Mouse (Mus musculus): Measurements from ENCODE around the gene Trim44. TPM values are rescaled to one million over a fixed set of nuclear protein-coding genes. Genes with fewer than 3 reads are reported as not detected.

The Trim44 gene
- total RNA-seq, 2 experiments from 2014 or later, result 27.1 to 32.2 TPM

DNA sequence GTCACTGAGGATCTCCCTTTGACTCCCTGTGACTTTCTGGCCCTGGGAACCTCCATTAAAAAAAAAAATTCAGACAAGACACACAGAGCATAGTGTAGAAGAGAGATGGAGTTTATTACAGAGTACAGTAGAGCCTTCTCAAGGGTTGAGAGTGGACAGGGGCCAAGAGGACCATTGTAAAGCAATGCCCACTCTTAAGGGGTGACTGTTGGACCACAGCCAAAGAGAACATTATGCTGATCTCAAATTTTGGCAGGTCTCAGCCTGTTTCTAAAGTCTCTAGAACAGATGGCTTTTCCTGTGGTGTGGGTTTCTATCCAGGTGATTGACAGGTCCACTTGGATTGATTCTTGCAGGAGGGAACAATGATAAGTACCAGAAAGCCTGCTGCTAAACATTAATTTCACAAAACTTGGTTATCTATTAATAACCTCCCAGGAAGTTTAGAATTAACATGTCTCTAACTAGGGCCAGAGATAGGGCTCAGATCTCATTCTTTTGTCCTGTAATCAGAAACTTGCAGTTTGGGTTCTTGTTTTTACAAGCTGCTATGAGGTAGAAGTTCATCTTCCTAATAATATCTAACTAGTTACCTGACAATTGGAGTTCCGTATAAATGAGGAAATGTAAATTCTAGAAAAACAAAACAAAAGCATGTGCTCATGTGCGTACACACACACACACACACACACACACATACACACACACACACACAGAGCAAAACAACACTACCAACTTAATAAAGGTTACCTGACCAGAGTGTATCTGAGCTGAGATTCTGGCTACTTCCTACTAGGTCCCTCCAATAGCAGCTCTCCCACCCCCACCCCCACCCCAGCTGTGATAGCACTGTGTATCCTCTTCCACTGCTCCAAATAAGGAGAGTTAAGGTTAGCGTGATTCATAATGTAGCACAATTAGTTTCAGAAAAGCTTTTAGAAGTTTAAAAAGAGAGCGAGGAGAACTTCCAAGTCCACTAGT lies 1.0 kb downstream of the Trim44 start:
- no peak for DNase-seq

DNA sequence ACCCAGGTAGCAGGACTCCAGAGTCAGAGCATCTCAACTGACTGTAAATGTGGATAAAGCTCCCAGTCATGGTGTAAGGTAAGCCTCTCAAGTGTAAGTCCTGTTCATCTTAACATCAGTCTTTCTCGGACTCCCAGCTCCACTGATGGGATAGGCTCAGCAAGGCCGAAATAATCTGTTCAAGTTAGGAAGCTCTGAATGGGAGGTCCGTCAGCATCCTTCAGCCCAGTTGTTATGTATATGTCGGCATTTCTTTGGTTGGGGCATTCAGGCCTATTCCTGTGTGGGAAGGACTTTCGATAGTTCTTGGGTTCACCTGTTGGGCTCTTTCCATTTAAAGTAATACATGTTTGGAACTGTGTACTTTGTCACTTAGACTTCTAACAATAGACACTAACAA lies 3.6 kb downstream of the Trim44 start:
- no peak for DNase-seq

DNA sequence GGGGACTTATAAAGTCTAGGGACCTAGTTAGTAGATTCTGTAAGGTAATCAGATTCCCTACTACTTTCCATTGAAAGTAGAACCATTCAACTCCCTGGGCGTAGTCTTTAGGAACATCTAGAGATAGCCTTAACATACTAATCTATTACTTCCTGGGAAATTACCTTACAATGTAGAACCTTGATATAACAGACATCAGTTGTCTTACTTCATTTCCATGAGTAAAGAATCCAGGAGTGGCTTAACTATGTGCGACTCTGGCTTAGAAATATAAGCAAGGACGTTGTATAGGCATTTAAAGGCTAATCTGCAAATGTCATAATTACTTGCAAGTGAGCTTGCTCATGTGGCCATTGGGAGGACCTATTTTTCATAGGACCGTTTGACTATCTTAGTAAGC lies 4.3 kb downstream of the Trim44 start:
- no peak for DNase-seq

GRCm38 (mm10) chr2:102401352-102401692 lies 6.3 kb downstream of the Trim44 start:
- DNase-seq, result no peak

DNA sequence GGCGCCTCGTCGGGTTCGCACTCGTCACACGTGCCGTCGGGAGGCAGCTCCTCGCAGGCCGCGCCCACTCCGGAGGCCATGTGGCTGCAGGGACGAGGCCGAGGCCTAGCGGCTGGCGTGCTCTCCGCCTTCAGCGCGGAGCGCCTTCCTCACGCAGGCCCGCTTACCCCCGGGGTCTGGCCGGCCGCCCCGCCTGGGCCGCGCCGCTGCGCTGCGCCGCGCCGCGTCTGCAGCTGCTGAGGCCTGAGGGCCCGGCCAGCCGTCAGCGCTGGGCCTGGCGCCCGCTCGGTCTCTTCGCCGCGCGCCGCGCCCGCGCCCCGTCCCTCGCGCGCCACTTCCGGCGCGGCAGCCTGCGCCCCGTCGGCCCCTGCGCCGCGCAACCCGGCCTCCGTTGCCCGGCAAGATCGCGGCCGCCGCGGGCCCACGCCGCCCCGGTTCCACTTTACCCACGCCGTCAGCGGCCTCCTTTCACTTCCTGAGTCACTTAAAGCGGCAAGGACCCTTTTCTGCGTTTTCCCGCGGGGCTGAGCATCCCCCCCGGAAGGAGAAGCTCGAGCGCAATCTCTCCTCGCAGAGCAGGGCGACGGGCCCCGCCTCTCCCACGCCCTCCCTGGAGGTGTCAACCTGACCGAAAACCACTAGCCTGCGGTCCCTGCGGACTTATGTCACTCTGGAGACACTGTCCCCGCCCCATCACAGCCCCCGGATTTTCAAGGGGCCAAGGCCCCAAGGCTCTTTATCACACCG lies 6.8 kb downstream of the Trim44 start:
- DNase-seq, result peak; percentile 76

- no peak for DNase-seq
Observed at GRCm38 (mm10) chr2:102399864-102400604, 7.6 kb downstream of the Trim44 start.

GRCm38 (mm10) chr2:102396493-102396892 lies 11.1 kb downstream of the Trim44 start:
- DNase-seq, result no peak

DNA sequence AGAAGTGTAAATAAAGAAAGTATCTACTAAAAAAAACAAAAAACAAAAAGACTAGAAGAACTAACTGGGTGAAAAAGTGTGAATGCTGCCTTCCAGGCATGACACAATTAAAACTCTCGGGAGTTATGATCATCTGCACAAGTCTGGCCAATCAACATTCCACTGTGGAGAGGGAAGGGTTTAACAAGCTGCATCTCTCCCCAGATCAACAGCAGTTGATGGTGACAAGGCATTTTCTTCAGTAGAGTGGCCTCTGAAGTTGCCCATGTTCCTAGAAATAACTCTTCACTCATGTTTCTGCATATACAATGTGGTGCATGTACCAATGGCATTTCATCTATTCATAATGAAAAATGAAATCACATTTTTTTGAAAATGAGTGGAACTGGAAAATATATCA lies 14.2 kb downstream of the Trim44 start:
- no peak for DNase-seq

DNA sequence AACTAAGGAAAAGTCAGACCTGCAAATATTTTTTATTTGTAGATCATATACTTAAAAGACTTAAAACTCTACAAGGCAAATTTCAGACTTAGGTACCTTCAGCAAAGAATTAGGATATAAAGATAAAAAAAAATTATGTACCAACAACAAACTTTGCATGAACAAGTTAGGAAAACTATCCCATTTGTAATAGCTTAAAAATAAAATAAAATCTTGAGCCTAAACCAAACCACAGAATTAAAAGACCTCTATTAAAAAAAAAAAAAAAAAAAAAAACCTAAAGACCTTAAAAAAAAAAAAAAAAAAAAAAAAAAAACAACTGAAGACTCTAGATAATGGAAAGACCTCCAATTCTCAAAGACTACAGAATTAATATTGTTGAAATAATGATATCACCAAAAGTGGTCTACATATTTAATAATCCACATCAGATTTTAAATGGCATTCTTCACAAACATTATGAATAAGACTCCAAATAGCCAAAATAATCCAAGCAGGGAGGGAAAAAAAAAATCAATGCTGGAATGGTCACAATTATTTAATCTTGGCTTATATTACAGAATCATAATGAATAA lies 22.2 kb downstream of the Trim44 start:
- DNase-seq, result no peak

DNA sequence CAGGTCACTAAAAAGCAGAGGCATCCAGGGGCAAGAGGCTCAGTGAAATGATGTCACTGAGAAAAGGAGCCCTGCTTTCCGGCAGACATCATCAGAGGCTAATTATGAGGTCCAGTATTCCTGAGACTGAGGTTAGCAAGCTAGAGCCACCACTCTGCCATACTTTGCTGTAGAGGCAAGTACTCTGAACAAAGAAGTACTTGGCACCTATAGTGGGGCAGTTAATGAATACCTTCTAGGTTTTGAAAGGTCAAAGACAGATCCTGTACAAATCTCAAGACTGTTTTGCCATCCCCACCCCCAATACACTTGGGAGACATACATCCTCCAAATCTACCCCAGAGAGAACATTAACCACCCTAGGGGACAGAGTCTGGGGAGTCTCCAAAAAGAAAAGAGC lies 23.1 kb downstream of the Trim44 start:
- DNase-seq, result no peak

GRCm38 (mm10) chr2:102384057-102384456 lies 23.6 kb downstream of the Trim44 start:
- no peak for DNase-seq

DNA sequence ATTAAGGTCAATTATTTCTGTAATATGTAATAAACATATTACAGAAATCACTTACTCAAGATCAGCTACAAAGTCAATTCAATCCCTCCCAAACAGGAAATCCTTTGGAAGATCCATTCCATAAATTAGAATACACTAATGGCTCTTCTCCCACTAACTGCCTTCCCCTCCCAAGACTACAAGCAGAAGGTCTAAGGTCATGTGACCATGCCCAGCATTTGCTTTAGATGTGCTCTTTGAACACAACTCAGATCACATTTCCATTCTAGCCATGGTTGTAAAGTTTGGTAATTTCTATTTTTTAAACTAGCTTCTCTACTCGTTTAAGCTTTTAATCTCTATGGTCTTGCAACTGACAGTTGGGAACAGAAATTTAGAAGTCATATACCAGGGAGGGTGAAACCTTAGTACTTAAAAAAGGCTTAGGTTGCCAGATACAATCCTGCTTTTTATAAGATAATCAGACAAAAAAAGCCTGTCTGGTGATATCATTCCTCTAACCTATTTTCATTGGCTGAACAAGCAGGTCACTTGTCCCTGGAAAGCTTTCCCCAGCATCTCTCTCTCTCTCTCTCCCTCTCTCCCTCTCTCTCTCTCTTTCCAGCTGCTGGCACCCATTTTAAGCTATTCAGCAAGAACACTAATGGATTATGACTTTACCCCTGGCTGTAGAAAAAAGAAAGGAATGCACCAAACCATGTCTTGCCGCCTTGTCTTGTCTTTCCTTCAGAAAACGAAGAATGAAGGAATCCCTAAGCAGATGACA lies 24.4 kb downstream of the Trim44 start:
- DNase-seq, result no peak

DNA sequence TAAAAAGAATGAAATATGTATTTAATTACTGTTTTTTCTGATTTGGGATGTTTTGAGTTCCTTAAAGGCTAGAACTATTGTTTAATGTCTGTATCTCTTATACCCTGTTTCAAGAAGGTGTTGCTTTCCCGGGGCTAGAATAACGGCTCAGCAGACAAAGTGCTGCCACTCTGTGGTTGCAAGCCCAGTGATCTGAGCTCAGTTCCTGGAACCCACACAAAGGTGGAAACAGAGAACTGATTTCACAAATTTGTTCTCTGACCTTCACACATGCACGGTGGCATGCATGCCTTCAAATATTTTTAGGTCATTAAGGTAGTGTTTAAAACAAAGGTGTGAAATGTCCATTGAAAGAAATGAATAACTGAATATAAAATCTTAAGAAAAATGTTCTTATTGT lies 25.1 kb downstream of the Trim44 start:
- DNase-seq, result no peak

DNA sequence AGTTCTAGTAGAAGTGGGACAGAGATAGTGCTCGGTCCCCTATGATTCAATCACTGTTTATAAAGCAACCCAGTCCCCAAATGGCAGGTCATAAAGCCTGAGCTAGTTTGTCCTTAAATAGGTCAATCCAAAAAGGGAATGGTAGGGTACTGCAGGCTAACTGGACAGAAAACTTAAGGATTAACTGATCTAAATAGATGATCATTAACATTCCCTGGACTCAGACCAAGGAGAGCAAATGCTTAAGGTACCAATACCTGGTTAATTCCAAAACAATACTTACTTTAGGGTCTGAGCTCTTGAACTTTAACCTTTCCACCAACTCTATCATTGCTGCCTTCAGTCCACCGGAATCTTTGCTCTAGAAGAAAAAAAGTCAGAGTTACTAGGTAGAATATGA lies 27.0 kb downstream of the Trim44 start:
- no peak for DNase-seq

- DNase-seq, result no peak
Observed at GRCm38 (mm10) chr2:102378928-102379327, 28.7 kb downstream of the Trim44 start.

GRCm38 (mm10) chr2:102378381-102378780 lies 29.2 kb downstream of the Trim44 start:
- DNase-seq, result no peak

- no peak for DNase-seq
Observed at GRCm38 (mm10) chr2:102377370-102377769, 30.3 kb downstream of the Trim44 start.

- DNase-seq, result no peak
Observed at GRCm38 (mm10) chr2:102373406-102374105, 34.1 kb downstream of the Trim44 start.

DNA sequence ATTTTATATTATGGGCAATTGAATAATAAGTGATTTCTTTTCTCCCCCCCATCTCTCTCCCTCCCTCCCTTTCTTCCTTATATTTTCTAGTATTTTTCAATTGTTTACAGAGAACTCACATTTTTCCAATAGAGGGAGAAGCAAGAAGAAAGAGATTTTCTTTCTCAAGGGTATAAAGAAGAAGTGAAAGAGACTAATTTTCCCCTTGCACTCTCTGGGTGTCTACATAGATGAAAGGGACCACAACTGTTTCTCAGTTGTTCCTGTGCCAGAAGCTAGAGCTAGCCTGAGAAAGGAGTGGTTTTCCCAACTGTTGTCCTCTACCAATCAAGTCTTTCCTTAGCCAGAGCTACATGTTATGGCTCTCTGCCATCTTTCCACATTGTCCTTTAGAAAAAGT lies 34.9 kb downstream of the Trim44 start:
- no peak for DNase-seq

DNA sequence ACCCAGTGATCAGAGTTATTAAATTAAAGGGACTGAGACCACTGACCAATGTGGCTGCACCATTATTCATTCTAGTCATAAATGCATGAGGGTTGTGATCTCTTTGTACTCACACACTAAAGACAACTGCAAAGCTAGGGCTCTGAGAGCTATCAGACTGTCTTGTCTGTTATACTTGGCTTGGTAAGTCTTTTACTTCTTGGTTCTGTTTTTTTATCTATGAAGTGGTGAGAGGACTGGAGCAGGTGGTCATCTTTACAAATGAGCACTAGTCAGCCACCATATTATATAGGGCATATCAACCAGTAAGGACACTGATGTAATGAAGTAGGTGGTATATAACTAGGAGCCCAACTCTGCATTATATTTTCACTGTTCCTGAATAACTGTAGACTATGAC lies 36.3 kb downstream of the Trim44 start:
- no peak for DNase-seq

GRCm38 (mm10) chr2:102365983-102366545 lies 41.6 kb downstream of the Trim44 start:
- no peak for DNase-seq
